Mouse (Mus musculus): Measurements from ENCODE around the gene Zfand6. TPM values are rescaled to one million over a fixed set of nuclear protein-coding genes. Genes with fewer than 3 reads are reported as not detected.

Zfand6 gene
- total RNA-seq, 2 experiments from 2014 or later = 95.5 to 102 TPM

GRCm38 (mm10) chr7:84651987-84652321, 37.8 kb downstream of the Zfand6 start:
- no peak for DNase-seq (ENCODE audit: low spot score in 2 of 2)

GRCm38 (mm10) chr7:84651303-84651986, 38.3 kb downstream of the Zfand6 start:
- DNase-seq (ENCODE audit: low spot score in 2 of 2) = no peak

- no peak for DNase-seq (ENCODE audit: low spot score in 2 of 2)
Observed at GRCm38 (mm10) chr7:84649016-84649415, 40.7 kb downstream of the Zfand6 start.

DNA sequence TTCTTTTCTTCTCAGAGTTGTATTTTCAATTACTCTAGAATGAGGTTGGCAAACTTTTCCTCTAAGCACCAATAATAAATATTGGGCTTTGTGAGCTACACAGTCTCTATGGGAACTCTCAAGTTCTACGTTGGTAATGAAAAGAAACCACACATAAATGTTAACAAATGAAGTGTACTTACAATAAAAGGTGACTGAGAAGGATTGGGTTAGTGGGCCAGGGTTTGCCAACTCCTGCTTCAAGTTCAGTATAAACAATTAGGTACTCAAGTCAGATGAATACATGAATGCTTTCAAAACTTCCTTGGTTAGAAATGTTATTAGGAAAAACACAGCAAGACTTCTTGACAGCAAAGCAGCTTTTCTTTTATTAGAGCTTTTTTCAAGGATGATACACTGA, 43.5 kb downstream of the Zfand6 start:
- DNase-seq (ENCODE audit: low spot score in 2 of 2) = no peak

DNA sequence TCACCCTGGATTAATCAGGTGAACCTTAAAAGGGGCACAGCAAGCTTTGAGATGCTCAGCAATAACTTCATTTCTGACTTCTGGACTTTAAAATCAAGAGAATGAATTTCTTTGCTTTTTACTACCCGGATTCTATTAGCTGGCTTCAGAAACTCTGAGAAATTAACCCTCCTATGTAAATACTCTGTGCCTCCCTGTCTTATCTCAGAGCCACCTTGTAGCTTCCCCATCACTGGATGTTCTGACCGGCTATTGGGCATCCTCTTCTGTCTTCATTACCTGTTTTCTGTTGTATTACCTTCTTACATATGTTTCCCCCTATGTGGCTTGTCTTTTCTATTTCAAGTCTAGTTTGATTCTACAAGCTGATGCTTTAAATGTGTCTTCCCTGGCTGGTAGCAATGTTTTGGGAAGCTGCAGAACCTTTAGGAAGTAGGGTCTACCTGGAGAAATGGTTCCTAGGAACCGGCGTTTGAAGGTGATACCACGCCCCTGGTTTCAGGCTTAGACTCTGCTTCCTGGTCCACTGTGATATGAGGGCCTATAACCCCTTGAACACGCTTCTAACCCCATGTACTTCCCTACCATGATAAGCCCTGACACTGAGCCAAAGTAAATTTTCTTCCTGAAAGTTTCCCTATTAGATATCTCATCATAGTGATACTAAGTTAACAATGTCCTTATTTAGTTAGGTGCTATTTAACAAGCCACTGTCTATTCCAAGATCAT, 46.3 kb downstream of the Zfand6 start:
- no peak for DNase-seq (ENCODE audit: low spot score in 2 of 2)

- no peak for DNase-seq (ENCODE audit: low spot score in 2 of 2)
Observed at GRCm38 (mm10) chr7:84642159-84642928, 47.4 kb downstream of the Zfand6 start.

- DNase-seq (ENCODE audit: low spot score in 2 of 2) = no peak
Observed at GRCm38 (mm10) chr7:84636939-84637338, 52.8 kb downstream of the Zfand6 start.

- no peak for DNase-seq (ENCODE audit: low spot score in 2 of 2)
Observed at GRCm38 (mm10) chr7:84631878-84632277, 57.9 kb downstream of the Zfand6 start.

- DNase-seq (ENCODE audit: low spot score in 2 of 2) = no peak
Observed at GRCm38 (mm10) chr7:84623718-84624117, 66.0 kb downstream of the Zfand6 start.

DNA sequence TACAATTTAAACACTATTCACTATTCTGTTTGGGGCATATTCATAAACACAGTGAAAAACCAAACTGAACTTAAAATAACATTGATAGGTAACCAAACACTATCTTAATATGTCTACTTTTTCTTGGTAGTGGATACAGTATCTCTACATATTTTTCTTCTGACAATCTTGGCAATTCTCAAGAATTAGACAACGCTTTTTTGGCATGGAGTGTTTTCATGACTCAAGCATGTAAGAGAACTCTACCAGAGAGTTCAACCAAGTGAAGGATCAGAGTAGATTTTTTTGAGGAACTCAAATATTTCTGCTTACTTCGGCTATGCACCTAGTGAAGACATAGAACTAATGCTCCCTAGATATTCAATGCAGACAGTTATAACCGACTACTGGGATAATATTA, 68.8 kb downstream of the Zfand6 start:
- no peak for DNase-seq (ENCODE audit: low spot score in 2 of 2)

DNA sequence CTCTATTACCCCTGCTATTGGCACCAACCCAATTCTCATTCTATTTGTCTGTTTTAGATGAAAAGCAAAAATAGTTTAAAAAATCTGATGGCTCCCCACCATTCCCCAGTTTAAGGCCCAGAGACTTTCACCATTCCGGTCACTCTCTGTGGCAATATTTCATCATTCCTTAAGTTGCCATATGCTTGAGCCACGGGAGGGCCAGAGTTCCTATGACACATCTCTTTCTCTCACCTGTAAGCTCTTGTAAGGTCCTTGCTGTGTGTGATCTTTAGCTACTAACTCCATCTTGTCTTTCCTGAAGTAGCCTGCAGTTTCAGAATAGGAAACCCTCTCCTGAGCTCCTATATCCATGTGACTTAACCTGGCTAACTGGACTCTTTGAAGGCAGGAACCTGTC, 70.8 kb downstream of the Zfand6 start:
- DNase-seq (ENCODE audit: low spot score in 2 of 2) = no peak

GRCm38 (mm10) chr7:84612445-84612844, 77.3 kb downstream of the Zfand6 start:
- no peak for DNase-seq (ENCODE audit: low spot score in 2 of 2)

GRCm38 (mm10) chr7:84611609-84612008, 78.2 kb downstream of the Zfand6 start:
- DNase-seq (ENCODE audit: low spot score in 2 of 2) = no peak

- DNase-seq (ENCODE audit: low spot score in 2 of 2) = no peak
Observed at GRCm38 (mm10) chr7:84606293-84606749, 83.4 kb downstream of the Zfand6 start, which contains the start of gene Fah. Fah (minus strand) TSS chr7:84606722.

DNA sequence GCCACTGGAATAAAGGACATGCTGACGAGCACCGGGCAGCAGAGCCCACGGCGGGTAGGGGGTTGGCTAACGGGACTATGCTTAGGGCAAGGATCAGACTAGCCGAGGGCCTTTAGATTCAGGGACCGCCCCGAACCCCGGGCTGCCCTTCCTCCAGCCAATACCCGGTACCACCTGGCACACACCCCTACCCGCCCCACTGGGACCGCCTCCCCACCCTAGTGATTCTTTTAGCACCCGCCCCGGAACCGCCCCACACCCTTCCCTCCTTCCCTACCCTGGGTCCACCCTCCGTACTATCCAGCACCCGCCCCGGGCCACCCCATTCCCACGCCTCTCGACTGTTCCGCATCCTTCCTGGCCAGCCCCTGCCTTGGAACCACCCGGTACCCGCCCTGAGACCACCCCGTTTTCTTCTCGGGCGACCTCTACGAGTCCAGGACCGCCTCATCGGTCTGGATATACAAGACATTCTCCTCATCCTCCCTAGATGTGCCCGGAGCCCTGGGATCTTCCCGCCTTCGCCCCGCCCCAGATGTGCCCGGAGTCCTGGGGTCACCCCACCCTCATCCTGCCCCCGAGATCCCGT, 84.0 kb downstream of the Zfand6 start:
- peak; percentile 48 to 72 for DNase-seq (ENCODE audit: low spot score in 2 of 2)

- DNase-seq (ENCODE audit: low spot score in 2 of 2) = no peak
Observed at GRCm38 (mm10) chr7:84605033-84605687, 84.6 kb downstream of the Zfand6 start.

DNA sequence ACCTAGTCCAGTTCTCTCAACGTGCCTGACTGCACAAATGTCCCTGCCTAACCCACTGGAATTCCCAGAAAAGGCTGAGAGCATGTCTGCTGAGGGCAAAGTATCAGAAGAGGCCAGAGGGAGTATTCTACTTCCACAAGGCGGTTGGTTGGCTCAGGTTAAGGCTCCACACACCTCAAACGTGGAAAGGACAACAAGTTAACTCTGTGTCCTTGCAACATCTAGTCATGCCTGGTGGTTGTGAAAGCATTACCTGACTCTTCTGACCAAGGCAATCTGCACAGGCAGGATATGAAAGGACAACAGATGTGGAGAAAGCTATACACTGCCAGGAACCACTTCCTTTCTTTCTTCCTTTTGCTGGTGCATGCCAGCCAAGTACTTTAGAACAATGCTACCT, 85.3 kb downstream of the Zfand6 start:
- DNase-seq (ENCODE audit: low spot score in 2 of 2) = no peak

DNA sequence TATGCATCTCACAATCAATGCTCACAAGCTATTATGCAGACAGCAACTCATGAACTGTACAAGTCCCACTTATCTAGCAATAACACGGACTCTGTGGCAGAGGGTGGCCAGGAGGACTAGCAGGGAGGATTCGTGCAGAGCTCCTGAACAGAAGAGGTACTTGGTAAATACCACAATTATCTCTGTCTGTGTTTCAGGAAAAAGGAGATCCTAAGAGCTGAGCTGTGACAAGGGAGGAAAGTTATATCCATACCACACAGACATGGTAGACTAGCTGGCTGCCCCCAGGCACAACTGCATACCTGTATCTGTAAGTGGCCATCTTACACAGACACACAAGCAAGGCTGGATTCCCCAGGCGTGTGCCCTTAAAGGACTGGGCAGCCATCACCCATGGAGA, 88.4 kb downstream of the Zfand6 start:
- DNase-seq (ENCODE audit: low spot score in 2 of 2) = no peak

DNA sequence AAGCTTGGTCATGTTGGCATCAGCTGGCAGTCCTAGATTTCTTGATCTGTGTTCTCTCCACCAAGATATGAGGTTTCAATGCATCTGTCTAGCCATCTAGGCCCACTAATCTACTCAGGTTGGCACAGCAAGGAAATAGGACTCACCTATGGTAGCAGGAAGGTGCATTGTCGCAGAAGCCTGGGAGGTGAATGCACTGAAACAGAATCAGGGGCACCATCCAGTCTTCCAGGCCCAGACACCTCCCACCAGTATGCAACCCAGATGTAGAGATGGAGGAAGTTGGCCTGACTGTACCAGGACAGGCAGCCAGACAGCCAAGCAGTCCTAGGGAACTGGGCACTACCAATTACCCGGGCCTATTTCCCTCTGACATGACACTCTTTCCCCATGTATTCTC, 89.1 kb downstream of the Zfand6 start:
- no peak for DNase-seq (ENCODE audit: low spot score in 2 of 2)

- no peak for DNase-seq (ENCODE audit: low spot score in 2 of 2)
Observed at GRCm38 (mm10) chr7:84596633-84597032, 93.1 kb downstream of the Zfand6 start.

DNA sequence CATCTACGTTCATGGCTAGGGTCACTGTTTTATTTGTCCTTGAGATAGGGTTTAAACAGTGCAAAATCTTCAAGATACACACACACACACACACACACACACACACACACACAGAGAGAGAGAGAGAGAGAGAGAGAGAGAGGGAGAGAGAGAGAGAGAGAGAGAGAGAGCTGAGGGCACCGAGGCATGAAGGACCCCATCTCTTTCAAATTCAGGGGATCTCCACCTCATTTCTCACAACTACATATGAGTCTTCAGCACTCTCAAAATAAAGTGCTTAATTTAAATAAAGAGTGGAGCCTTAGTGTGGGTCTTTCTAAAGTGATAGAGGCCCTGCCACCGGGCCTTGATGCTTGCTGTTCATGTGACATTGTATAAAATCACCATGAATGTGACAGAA, 93.8 kb downstream of the Zfand6 start:
- no peak for DNase-seq (ENCODE audit: low spot score in 2 of 2)
